Mouse (Mus musculus) liver, embryonic 12.5 days (tissue): ENCODE data around the gene Ttll9. TPM values are rescaled to one million over a fixed set of nuclear protein-coding genes. Genes with fewer than 3 reads are reported as not detected.

ENCODE experiments used
- polyA plus RNA-seq: library from polyadenylated mRNA; unstranded; fragments of >200 nt; fragmentation: Nextera tagmentation; extraction: Ambion mirVana; gene quantifications from 2 replicates; pipeline ENCODE4 v1.2.1, GENCODE M21; 2016

Ttll9 gene
- polyA plus RNA-seq, 1 experiment from 2014 or later = 0.15 TPM

Other genes with a start within 250 kb of the Ttll9 start
- gene Id1, start 226.2 kb upstream of the Ttll9 start, polyA plus RNA-seq = 28.1 and 30.6 TPM in 2 replicates
- gene Cox4i2, start 208.3 kb upstream of the Ttll9 start, polyA plus RNA-seq = 2.5 and 3.4 TPM in 2 replicates
- gene Bcl2l1, start 130.8 kb upstream of the Ttll9 start, polyA plus RNA-seq = 127 and 137 TPM in 2 replicates
- gene Tpx2, start 114.5 kb upstream of the Ttll9 start, polyA plus RNA-seq = 88.0 and 89.9 TPM in 2 replicates
- gene Mylk2, start 51.1 kb upstream of the Ttll9 start, polyA plus RNA-seq = not detected in 2 replicates
- gene Foxs1, start 29.3 kb upstream of the Ttll9 start, polyA plus RNA-seq = 0.13 TPM in 1 of 2 replicates, not detected in the other
- not detected in 2 replicates for gene Dusp15, start 10.8 kb upstream of the Ttll9 start, polyA plus RNA-seq
- 55.2 and 56.2 TPM in 2 replicates for gene Pdrg1, start 52.9 kb downstream of the Ttll9 start, polyA plus RNA-seq
- gene Xkr7, start 69.4 kb downstream of the Ttll9 start, polyA plus RNA-seq = not detected in 2 replicates
- 2.1 and 2.6 TPM in 2 replicates for gene Ccm2l, start 103.5 kb downstream of the Ttll9 start, polyA plus RNA-seq
- gene Hck, start 146.0 kb downstream of the Ttll9 start, polyA plus RNA-seq = 5.6 and 6.5 TPM in 2 replicates
- gene Tm9sf4, start 198.8 kb downstream of the Ttll9 start, polyA plus RNA-seq = 43.4 and 44.8 TPM in 2 replicates